Comparison of ENCODE assay signal across 7 mouse cellular contexts in the genomic region with DNA sequence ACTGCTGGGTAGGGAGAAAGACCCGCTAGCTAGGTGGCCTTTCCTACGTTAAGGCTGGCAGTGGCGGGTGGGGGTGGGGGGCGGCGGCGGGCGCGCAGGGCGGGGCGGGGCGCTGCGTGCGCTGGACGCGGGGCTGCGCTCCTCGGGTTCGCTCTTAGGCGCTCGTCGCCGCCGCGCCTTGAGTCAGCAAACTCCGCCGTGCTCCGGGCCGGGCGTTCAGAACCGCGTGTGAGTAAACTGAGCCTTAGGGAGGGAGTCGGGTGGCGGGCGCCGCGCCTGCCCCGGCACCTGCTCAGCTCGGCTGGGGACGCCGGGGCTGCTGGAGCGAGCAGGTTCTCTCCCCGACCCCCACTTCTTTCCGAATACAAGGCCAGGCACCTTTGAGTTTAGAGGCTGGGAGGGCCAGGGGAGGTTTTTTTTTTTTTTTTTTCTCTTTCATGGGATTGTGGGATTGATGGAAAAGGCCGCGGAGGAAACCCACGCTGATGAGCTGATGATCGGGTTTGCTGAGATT. TPM values are rescaled to one million over a fixed set of nuclear protein-coding genes. Genes with fewer than 3 reads are reported as not detected.
DNase-seq lines count a peak whose midpoint lies in the region; ATAC-seq lines count a peak whose summit lies in the region.

A gene (plus strand): TSS at position 95 of the 514 bp plus-strand sequence.

- peak within 1 kb of the TSS; percentile 73 for H3K4me2 ChIP-seq in hindbrain, embryonic 13.5 days

- peak within 1 kb of the TSS; percentile 83 for H3K27ac ChIP-seq in hindbrain, embryonic 13.5 days

- intact Hi-C loops in left cerebral cortex, postnatal 25 days (cut with DNase I) = loop anchor here (1.0 to 5.0 kb wide), 2 partner anchors 54 to 58 kb away; a partner anchor contains a TSS

- DNase-seq in cerebellum, postnatal 14 days = peak; percentile 60 to 71
- peak; percentile 59 to 68 for DNase-seq in frontal cortex, postnatal 36 days (ENCODE audit: low spot score in 2 of 2)
- peak; percentile 60 to 70 for DNase-seq in left cerebral cortex, postnatal 25 days (ENCODE audit: low spot score in 2 of 2)
- DNase-seq in mesoderm, embryonic 11.5 days (ENCODE audit: low read depth, low spot score) = peak; percentile 59
- DNase-seq in right cerebral cortex, postnatal 4 days = peak; percentile 66

- 0% methylated on average over 44 of the region's 47 CpGs for WGBS in hindbrain, embryonic 13.5 days

- no peaks in the 10 kb centered on the region for H3K9me3 ChIP-seq in hindbrain, embryonic 13.5 days

- peak within 1 kb of the TSS; percentile 83 for H3K9ac ChIP-seq in hindbrain, embryonic 13.5 days

- no peaks in the 10 kb centered on the region for H3K27me3 ChIP-seq in hindbrain, embryonic 13.5 days

- ATAC-seq in activated CD4-positive, CD25-positive, alpha-beta regulatory T cell, adult 4 months = peak; percentile 51
- ATAC-seq in hindbrain, embryonic 13.5 days (ENCODE audit: low FRiP score) = peak; percentile 80

- H3K36me3 ChIP-seq in hindbrain, embryonic 13.5 days = no peaks in the 10 kb centered on the region

- peaks cover 32% of the 10 kb centered on the region for H3K4me1 ChIP-seq in hindbrain, embryonic 13.5 days (replicated peaks)

- peak within 1 kb of the TSS; percentile 76 for H3K4me3 ChIP-seq in hindbrain, embryonic 13.5 days

RNA-seq across cellular contexts. Expression of the gene that starts here (rescaled TPM):
- polyA plus RNA-seq in activated CD4-positive, CD25-positive, alpha-beta regulatory T cell, adult 4 months (2017; shearing (Covaris generic)) = 10 to 100 TPM; 23.0 to 32.5 TPM
- 47.9 and 51.3 TPM in 2 replicates for polyA plus RNA-seq in hindbrain, embryonic 13.5 days (2015; fragmentation: Nextera tagmentation; extraction: Ambion mirVana)
- total RNA-seq in left cerebral cortex, postnatal 25 days (2021) = 100 to 1,000 TPM; 108 to 116 TPM

Comparison
In these comparisons a context has a peak if more than half of its experiments do, and no peak if none do; other contexts are left out.
1. Peak in every context shown above with its lines: DNase-seq, ATAC-seq, H3K4me3 ChIP-seq and H3K27ac ChIP-seq.